Mouse (Mus musculus): ENCODE data around the gene Rdh12. TPM values are rescaled to one million over a fixed set of nuclear protein-coding genes. Genes with fewer than 3 reads are reported as not detected.

Rdh12 gene
- total and polyA plus RNA-seq, 2 experiments from 2014 or later: 0.93 to 1.0 TPM

DNA sequence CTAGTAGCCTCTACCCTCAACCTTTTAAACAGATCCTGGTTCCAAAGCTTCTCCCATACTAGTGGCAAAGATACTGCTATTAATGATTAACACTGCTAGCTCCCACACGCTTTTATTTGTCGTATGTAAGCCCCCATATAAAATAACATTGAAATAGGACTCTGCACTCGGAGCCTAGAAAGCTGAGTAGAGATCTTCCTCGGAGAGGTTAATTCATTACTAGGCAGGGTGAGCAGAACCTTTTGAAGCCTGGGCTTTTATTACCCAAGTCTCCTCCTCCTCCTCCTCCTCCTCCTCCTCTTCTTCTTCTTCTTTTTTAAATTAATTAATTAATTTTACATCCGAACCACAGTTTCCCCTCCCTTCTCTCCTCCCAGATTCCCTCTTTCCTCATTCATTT lies 8.8 kb downstream of the Rdh12 start:
- DNase-seq (ENCODE audit: low spot score) (no peak), ATAC-seq (ENCODE audit: low FRiP score) (no peak)
- TF ChIP-seq CTCF (IDR thresholded peaks at IDR 0.05): no peak
- Histone ChIP-seq H3K27me3 (ENCODE audit: insufficient read depth, low read length) (no peaks in the 10 kb centered on the region), H3K9ac (replicated peaks; ENCODE audit: low read length, poor library complexity, severe bottlenecking) (no peak overlapping the region), H3K27ac (ENCODE audit: low read depth, low read length) (no peak overlapping the region), H3K4me1 (ENCODE audit: insufficient read depth, low read length) (no peaks in the 10 kb centered on the region), H3K9me3 (ENCODE audit: low read length) (no peaks in the 10 kb centered on the region), H3K4me3 (ENCODE audit: low read depth, low read length) (no peak overlapping the region), H3K4me2 (ENCODE audit: low read depth, low read length, poor library complexity, severe bottlenecking) (no peak overlapping the region), H3K36me3 (ENCODE audit: insufficient read depth, low read length) (no peaks in the 10 kb centered on the region)
- 73% methylated on average over 5 of the region's 5 CpGs for WGBS

DNA sequence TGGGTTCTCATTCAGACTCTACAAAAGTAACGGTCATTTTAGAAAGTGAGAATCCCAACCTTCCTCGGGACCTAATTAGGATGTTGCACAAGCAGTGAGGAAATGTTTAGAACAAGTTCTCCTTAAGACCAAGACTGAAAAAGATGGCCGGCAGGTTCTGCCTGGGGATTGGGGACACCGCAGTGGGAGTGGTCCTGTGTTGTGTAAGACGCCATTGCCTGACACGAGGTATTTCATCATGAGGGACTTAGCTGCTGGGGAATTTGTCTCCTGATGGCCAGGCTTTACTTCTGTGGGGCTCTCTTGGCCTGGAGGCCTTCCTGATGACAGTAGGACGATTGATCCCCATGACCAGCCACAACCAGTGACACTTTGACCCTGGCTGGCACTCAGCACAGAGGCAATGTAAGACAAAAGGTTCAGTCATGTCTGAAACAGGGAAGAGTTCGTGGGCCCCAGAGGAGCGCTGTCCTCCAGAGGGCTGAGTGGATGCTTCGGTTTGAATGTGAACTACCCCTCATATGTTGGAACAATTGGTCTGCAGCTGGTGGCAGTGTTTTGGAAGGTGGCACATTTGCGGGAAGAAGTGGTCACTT lies 26.9 kb downstream of the Rdh12 start:
- H3K4me2 ChIP-seq (ENCODE audit: low read depth, low read length, poor library complexity, severe bottlenecking): no peak overlapping the region
- DNase-seq (ENCODE audit: low spot score): no peak
- H3K27me3 ChIP-seq (ENCODE audit: insufficient read depth, low read length): no peaks in the 10 kb centered on the region
- no peak overlapping the region for H3K9ac ChIP-seq (replicated peaks; ENCODE audit: low read length, poor library complexity, severe bottlenecking)
- ATAC-seq (ENCODE audit: low FRiP score): no peak
- no peak overlapping the region for H3K27ac ChIP-seq (ENCODE audit: low read depth, low read length)
- no peaks in the 10 kb centered on the region for H3K4me1 ChIP-seq (ENCODE audit: insufficient read depth, low read length)
- no peak for TF ChIP-seq CTCF (IDR thresholded peaks at IDR 0.05)
- no peaks in the 10 kb centered on the region for H3K9me3 ChIP-seq (ENCODE audit: low read length)
- no peak overlapping the region for H3K4me3 ChIP-seq (ENCODE audit: low read depth, low read length)
- WGBS: 79% methylated on average over 11 of the region's 11 CpGs
- peaks cover 55% of the 10 kb centered on the region for H3K36me3 ChIP-seq (ENCODE audit: insufficient read depth, low read length)

DNA sequence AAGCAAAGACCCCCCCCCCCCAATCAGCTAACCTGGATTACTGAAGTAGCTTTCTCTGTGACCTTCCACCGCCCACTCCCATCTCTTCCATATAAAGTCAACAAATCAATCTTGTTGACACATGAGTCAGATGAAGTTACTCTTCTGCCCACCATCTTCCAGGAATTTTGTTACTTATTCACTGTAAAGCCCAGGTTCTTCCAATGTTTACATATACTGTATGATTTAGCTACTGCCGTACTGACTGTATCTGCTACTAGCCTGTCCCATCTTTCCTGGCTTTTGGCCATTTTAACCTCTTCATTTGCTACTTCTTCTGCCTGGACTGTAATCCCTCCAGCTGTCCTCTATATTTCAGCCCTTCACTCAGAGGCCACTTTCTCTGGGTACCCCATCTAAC lies 33.3 kb downstream of the Rdh12 start:
- no peak overlapping the region for H3K4me3 ChIP-seq (ENCODE audit: low read depth, low read length)
- 92% methylated on average over 2 of the region's 2 CpGs for WGBS
- H3K27me3 ChIP-seq (ENCODE audit: insufficient read depth, low read length): no peaks in the 10 kb centered on the region
- H3K27ac ChIP-seq (ENCODE audit: low read depth, low read length): no peak overlapping the region
- no peak for TF ChIP-seq CTCF (IDR thresholded peaks at IDR 0.05)
- H3K4me2 ChIP-seq (ENCODE audit: low read depth, low read length, poor library complexity, severe bottlenecking): no peak overlapping the region
- no peak overlapping the region for H3K9ac ChIP-seq (replicated peaks; ENCODE audit: low read length, poor library complexity, severe bottlenecking)
- H3K36me3 ChIP-seq (ENCODE audit: insufficient read depth, low read length): peaks cover 71% of the 10 kb centered on the region
- H3K9me3 ChIP-seq (ENCODE audit: low read length): no peaks in the 10 kb centered on the region
- DNase-seq (ENCODE audit: low spot score) (no peak), ATAC-seq (ENCODE audit: low FRiP score) (no peak)
- H3K4me1 ChIP-seq (ENCODE audit: insufficient read depth, low read length): no peaks in the 10 kb centered on the region

DNA sequence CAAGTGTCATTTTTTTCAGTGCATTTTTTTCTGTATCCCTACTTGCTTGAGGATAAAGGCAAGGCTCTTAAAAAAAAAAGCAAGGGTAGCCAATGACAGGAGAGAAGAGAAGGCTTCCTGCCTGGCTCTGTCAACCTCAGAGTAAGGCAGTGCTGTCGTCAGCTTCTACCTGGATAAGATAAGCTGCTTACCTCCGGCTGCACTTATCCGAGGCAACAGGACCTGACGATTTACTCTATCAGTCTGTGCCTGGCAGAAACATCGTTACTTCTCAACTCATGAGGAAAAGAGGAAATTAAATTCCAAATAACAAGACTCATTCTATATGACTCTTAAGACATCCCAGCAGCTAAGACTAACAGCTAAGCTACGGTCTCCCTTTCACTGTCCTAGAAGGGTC lies 34.2 kb downstream of the Rdh12 start:
- H3K27ac ChIP-seq (ENCODE audit: low read depth, low read length): no peak overlapping the region
- DNase-seq (ENCODE audit: low spot score) (no peak), ATAC-seq (ENCODE audit: low FRiP score) (no peak)
- H3K9ac ChIP-seq (replicated peaks; ENCODE audit: low read length, poor library complexity, severe bottlenecking): no peak overlapping the region
- H3K27me3 ChIP-seq (ENCODE audit: insufficient read depth, low read length): no peaks in the 10 kb centered on the region
- H3K36me3 ChIP-seq (ENCODE audit: insufficient read depth, low read length): peaks cover 70% of the 10 kb centered on the region
- no peak overlapping the region for H3K4me3 ChIP-seq (ENCODE audit: low read depth, low read length)
- H3K9me3 ChIP-seq (ENCODE audit: low read length): no peaks in the 10 kb centered on the region
- 92% methylated on average over 6 of the region's 6 CpGs for WGBS
- no peak overlapping the region for H3K4me2 ChIP-seq (ENCODE audit: low read depth, low read length, poor library complexity, severe bottlenecking)
- H3K4me1 ChIP-seq (ENCODE audit: insufficient read depth, low read length): no peaks in the 10 kb centered on the region
- TF ChIP-seq CTCF (IDR thresholded peaks at IDR 0.05): no peak

DNA sequence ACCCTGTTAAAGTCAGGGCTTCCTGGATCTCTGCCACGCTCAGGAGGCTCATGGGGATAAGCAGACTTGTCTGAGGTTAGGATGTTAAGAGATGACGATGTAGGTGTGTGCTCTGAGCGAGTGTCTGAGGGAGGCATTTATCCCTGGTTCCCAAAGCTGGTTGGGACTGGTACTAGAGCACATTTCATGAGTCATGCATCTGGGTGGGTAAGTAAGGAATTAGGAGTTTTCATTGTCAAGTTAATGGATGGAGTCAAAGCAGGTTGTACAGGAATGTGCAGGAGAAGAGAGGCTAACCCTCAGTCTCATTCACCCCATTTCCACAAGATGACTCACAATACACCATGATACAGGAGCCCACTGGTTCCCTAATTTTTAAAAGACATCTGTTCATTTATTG lies 39.4 kb downstream of the Rdh12 start:
- no peak for TF ChIP-seq CTCF (IDR thresholded peaks at IDR 0.05)
- H3K36me3 ChIP-seq (ENCODE audit: insufficient read depth, low read length): peaks cover 78% of the 10 kb centered on the region
- H3K4me3 ChIP-seq (ENCODE audit: low read depth, low read length): no peak overlapping the region
- ATAC-seq (ENCODE audit: low FRiP score): no peak
- H3K4me2 ChIP-seq (ENCODE audit: low read depth, low read length, poor library complexity, severe bottlenecking): no peak overlapping the region
- no peaks in the 10 kb centered on the region for H3K4me1 ChIP-seq (ENCODE audit: insufficient read depth, low read length)
- no peaks in the 10 kb centered on the region for H3K9me3 ChIP-seq (ENCODE audit: low read length)
- H3K27me3 ChIP-seq (ENCODE audit: insufficient read depth, low read length): no peaks in the 10 kb centered on the region
- H3K27ac ChIP-seq (ENCODE audit: low read depth, low read length): no peak overlapping the region
- WGBS: 89% methylated on average over 3 of the region's 3 CpGs
- no peak overlapping the region for H3K9ac ChIP-seq (replicated peaks; ENCODE audit: low read length, poor library complexity, severe bottlenecking)
- DNase-seq (ENCODE audit: low spot score): no peak

DNA sequence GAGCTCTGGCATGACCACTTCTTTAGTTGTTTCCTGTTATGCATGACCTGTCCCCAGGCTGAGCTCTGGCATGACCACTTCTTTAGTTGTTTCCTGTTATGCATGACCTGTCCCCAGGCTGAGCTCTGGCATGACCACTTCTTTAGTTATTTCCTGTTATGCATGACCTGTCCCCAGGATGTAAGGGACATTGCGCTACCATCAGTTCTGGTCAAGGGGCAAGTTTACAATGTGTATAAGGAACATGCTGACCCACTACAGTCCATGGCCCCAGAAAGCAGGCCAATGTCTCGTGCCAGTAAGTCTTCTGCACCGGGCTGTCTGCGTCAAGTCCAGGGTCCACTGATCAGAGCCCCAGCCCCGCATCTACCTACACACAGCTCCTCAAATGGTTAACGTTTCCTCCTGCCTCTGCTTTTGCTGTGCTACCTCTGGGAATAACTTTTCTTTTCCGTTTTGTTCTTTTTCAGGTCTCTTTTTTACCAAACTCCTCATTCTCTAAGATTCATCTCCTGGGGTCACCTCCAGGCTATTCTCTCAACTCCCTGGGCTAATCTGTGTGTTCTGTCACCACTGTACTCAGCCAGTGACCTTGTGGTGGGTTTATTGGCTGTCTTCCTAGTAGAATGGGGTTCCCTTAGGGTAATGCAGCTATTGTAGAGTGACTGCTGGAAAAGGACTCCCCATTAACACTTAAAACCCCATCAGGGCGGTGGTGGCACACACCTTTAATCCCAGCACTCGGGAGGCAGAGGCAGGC lies 44.8 kb downstream of the Rdh12 start:
- no peak overlapping the region for H3K27ac ChIP-seq (ENCODE audit: low read depth, low read length)
- DNase-seq (ENCODE audit: low spot score) (no peak), ATAC-seq (ENCODE audit: low FRiP score) (no peak)
- H3K9me3 ChIP-seq (ENCODE audit: low read length): no peaks in the 10 kb centered on the region
- H3K9ac ChIP-seq (replicated peaks; ENCODE audit: low read length, poor library complexity, severe bottlenecking): no peak overlapping the region
- H3K4me2 ChIP-seq (ENCODE audit: low read depth, low read length, poor library complexity, severe bottlenecking): no peak overlapping the region
- peaks cover 56% of the 10 kb centered on the region for H3K36me3 ChIP-seq (ENCODE audit: insufficient read depth, low read length)
- no peaks in the 10 kb centered on the region for H3K4me1 ChIP-seq (ENCODE audit: insufficient read depth, low read length)
- 89% methylated on average over 9 of the region's 9 CpGs for WGBS
- no peak overlapping the region for H3K4me3 ChIP-seq (ENCODE audit: low read depth, low read length)
- no peaks in the 10 kb centered on the region for H3K27me3 ChIP-seq (ENCODE audit: insufficient read depth, low read length)
- no peak for TF ChIP-seq CTCF (IDR thresholded peaks at IDR 0.05)

All from midbrain, postnatal 0 days (tissue).